Mouse (Mus musculus): ENCODE measurements at regions not wholly inside any gene's neighbourhood (a gene's known extent, or its start where the extent isn't known, plus 50 kb on each side); places are given as distances from the start of the nearest gene placed in this dataset.
A peak's percentile ranks its signal among the peaks of the same experiment; 100 is the strongest.

GRCm38 (mm10) chr9:86011661-86012060, 169.5 kb downstream of the Tpbg start:
- Histone ChIP-seq H3K27ac (no peak overlapping the region), H3K4me1 (no peaks in the 10 kb centered on the region), H3K9ac (no peak overlapping the region), H3K9me3 (no peaks in the 10 kb centered on the region), H3K27me3 (no peaks in the 10 kb centered on the region), H3K36me3 (no peaks in the 10 kb centered on the region), H3K4me3 (no peak overlapping the region), H3K4me2 (no peak overlapping the region)
- 73% methylated on average over 2 of the region's 2 CpGs for WGBS
- no peak for ATAC-seq (ENCODE audit: borderline replicate concordance, extremely low read depth, low FRiP score, low TSS enrichment)

- no peaks in the 10 kb centered on the region for H3K9me3 ChIP-seq
- no peak for ATAC-seq (ENCODE audit: borderline replicate concordance, extremely low read depth, low FRiP score, low TSS enrichment)
- no peaks in the 10 kb centered on the region for H3K4me1 ChIP-seq
- H3K4me2 ChIP-seq: no peak overlapping the region
- no peaks in the 10 kb centered on the region for H3K36me3 ChIP-seq
- H3K27ac ChIP-seq: no peak overlapping the region
- no peak overlapping the region for H3K9ac ChIP-seq
- H3K4me3 ChIP-seq: no peak overlapping the region
- WGBS: 64% methylated on average over 4 of the region's 4 CpGs
- no peaks in the 10 kb centered on the region for H3K27me3 ChIP-seq
Observed at GRCm38 (mm10) chr9:86015841-86016240, 173.7 kb downstream of the Tpbg start.

- Histone ChIP-seq H3K9ac (no peak overlapping the region), H3K4me1 (no peaks in the 10 kb centered on the region), H3K4me2 (no peak overlapping the region), H3K4me3 (no peak overlapping the region), H3K27ac (no peak overlapping the region), H3K36me3 (no peaks in the 10 kb centered on the region), H3K9me3 (no peaks in the 10 kb centered on the region), H3K27me3 (no peaks in the 10 kb centered on the region)
- WGBS: 83% methylated on average over 6 of the region's 6 CpGs
- no peak for ATAC-seq (ENCODE audit: borderline replicate concordance, extremely low read depth, low FRiP score, low TSS enrichment)
Observed at GRCm38 (mm10) chr9:86020133-86020532, 178.0 kb downstream of the Tpbg start.

- Histone ChIP-seq H3K9me3 (no peaks in the 10 kb centered on the region), H3K4me1 (no peaks in the 10 kb centered on the region), H3K27me3 (no peaks in the 10 kb centered on the region), H3K36me3 (no peaks in the 10 kb centered on the region), H3K4me2 (no peak overlapping the region), H3K9ac (no peak overlapping the region), H3K4me3 (no peak overlapping the region), H3K27ac (no peak overlapping the region)
- WGBS: 77% methylated on average over 4 of the region's 4 CpGs
- no peak for ATAC-seq (ENCODE audit: borderline replicate concordance, extremely low read depth, low FRiP score, low TSS enrichment)
Observed at GRCm38 (mm10) chr9:86020765-86021164, 178.6 kb downstream of the Tpbg start.

- H3K9me3 ChIP-seq: no peaks in the 10 kb centered on the region
- no peak overlapping the region for H3K4me2 ChIP-seq
- no peaks in the 10 kb centered on the region for H3K27me3 ChIP-seq
- H3K4me1 ChIP-seq: no peaks in the 10 kb centered on the region
- no peak overlapping the region for H3K27ac ChIP-seq
- H3K36me3 ChIP-seq: no peaks in the 10 kb centered on the region
- WGBS: 56% methylated on average over 5 of the region's 5 CpGs
- H3K4me3 ChIP-seq: no peak overlapping the region
- ATAC-seq (ENCODE audit: borderline replicate concordance, extremely low read depth, low FRiP score, low TSS enrichment): no peak
- no peak overlapping the region for H3K9ac ChIP-seq
Observed at GRCm38 (mm10) chr9:86030738-86031137, 188.6 kb downstream of the Tpbg start.

GRCm38 (mm10) chr9:86044098-86044497, 201.9 kb downstream of the Tpbg start:
- Histone ChIP-seq H3K27me3 (no peaks in the 10 kb centered on the region), H3K27ac (no peak overlapping the region), H3K4me1 (0 out of 2 replicates have a peak, but pooled peaks cover 3% of the 10 kb centered on the region), H3K9me3 (no peaks in the 10 kb centered on the region), H3K4me3 (no peak overlapping the region), H3K9ac (no peak overlapping the region), H3K4me2 (no peak overlapping the region), H3K36me3 (no peaks in the 10 kb centered on the region)
- ATAC-seq (ENCODE audit: borderline replicate concordance, extremely low read depth, low FRiP score, low TSS enrichment): peak; percentile 52; the same call in 1 of the 2 replicates
- WGBS: 23% methylated on average over 4 of the region's 4 CpGs

GRCm38 (mm10) chr9:86058116-86058515, 215.9 kb downstream of the Tpbg start:
- H3K4me1 ChIP-seq: peaks cover 18% of the 10 kb centered on the region; the same call in 1 of the 2 replicates
- ATAC-seq (ENCODE audit: borderline replicate concordance, extremely low read depth, low FRiP score, low TSS enrichment): no peak
- no peak overlapping the region for H3K4me3 ChIP-seq
- no peak overlapping the region for H3K9ac ChIP-seq
- no peaks in the 10 kb centered on the region for H3K9me3 ChIP-seq
- no peaks in the 10 kb centered on the region for H3K27me3 ChIP-seq
- no peak overlapping the region for H3K27ac ChIP-seq
- H3K36me3 ChIP-seq: no peaks in the 10 kb centered on the region
- 79% methylated on average over 4 of the region's 4 CpGs for WGBS
- no peak overlapping the region for H3K4me2 ChIP-seq

- Histone ChIP-seq H3K9ac (no peak overlapping the region), H3K4me1 (peaks cover 18% of the 10 kb centered on the region; the same call in 1 of the 2 replicates), H3K36me3 (no peaks in the 10 kb centered on the region), H3K27me3 (no peaks in the 10 kb centered on the region), H3K9me3 (no peaks in the 10 kb centered on the region), H3K4me3 (no peak overlapping the region), H3K4me2 (no peak overlapping the region), H3K27ac (no peak overlapping the region)
- ATAC-seq (ENCODE audit: borderline replicate concordance, extremely low read depth, low FRiP score, low TSS enrichment): peak; percentile 31; the same call in 1 of the 2 replicates
- WGBS: 22% methylated on average over 6 of the region's 6 CpGs
Observed at GRCm38 (mm10) chr9:86060049-86060448, 217.9 kb downstream of the Tpbg start.

GRCm38 (mm10) chr9:86061230-86061629, 219.1 kb downstream of the Tpbg start:
- H3K36me3 ChIP-seq: no peaks in the 10 kb centered on the region
- 59% methylated on average over 4 of the region's 4 CpGs for WGBS
- ATAC-seq (ENCODE audit: borderline replicate concordance, extremely low read depth, low FRiP score, low TSS enrichment): no peak

GRCm38 (mm10) chr9:86079275-86079674, 237.1 kb downstream of the Tpbg start:
- H3K4me3 ChIP-seq: no peak overlapping the region
- H3K27ac ChIP-seq: no peak overlapping the region
- H3K9ac ChIP-seq: no peak overlapping the region
- no peaks in the 10 kb centered on the region for H3K4me1 ChIP-seq
- H3K4me2 ChIP-seq: no peak overlapping the region
- no peak for ATAC-seq (ENCODE audit: borderline replicate concordance, extremely low read depth, low FRiP score, low TSS enrichment)
- H3K9me3 ChIP-seq: no peaks in the 10 kb centered on the region
- H3K36me3 ChIP-seq: no peaks in the 10 kb centered on the region
- H3K27me3 ChIP-seq: no peaks in the 10 kb centered on the region

More at GRCm38 (mm10) chr9:86061230-86061629, 219.1 kb downstream of the Tpbg start:
- Histone ChIP-seq H3K27ac (no peak overlapping the region), H3K9me3 (no peaks in the 10 kb centered on the region), H3K9ac (no peak overlapping the region), H3K4me1 (peaks cover 18% of the 10 kb centered on the region; the same call in 1 of the 2 replicates), H3K4me3 (no peak overlapping the region), H3K4me2 (no peak overlapping the region), H3K27me3 (no peaks in the 10 kb centered on the region)

- WGBS: 59% methylated on average over 6 of the region's 6 CpGs
- Histone ChIP-seq H3K9me3 (no peaks in the 10 kb centered on the region), H3K4me1 (no peaks in the 10 kb centered on the region), H3K36me3 (no peaks in the 10 kb centered on the region), H3K4me2 (no peak overlapping the region), H3K27me3 (no peaks in the 10 kb centered on the region), H3K9ac (no peak overlapping the region), H3K27ac (no peak overlapping the region), H3K4me3 (no peak overlapping the region)
- ATAC-seq (ENCODE audit: borderline replicate concordance, extremely low read depth, low FRiP score, low TSS enrichment): no peak
Observed at GRCm38 (mm10) chr9:86081873-86082272, 239.7 kb downstream of the Tpbg start.

- no peak for ATAC-seq (ENCODE audit: borderline replicate concordance, extremely low read depth, low FRiP score, low TSS enrichment)
Observed at GRCm38 (mm10) chr9:86092998-86093397, 250.8 kb downstream of the Tpbg start.

GRCm38 (mm10) chr9:86095460-86095859, 253.3 kb downstream of the Tpbg start:
- H3K4me1 ChIP-seq: no peaks in the 10 kb centered on the region
- no peaks in the 10 kb centered on the region for H3K27me3 ChIP-seq
- no peak for ATAC-seq (ENCODE audit: borderline replicate concordance, extremely low read depth, low FRiP score, low TSS enrichment)

More at GRCm38 (mm10) chr9:86092998-86093397, 250.8 kb downstream of the Tpbg start:
- H3K9me3 ChIP-seq: no peaks in the 10 kb centered on the region
- no peaks in the 10 kb centered on the region for H3K36me3 ChIP-seq
- H3K4me2 ChIP-seq: no peak overlapping the region
- no peak overlapping the region for H3K9ac ChIP-seq
- no peak overlapping the region for H3K27ac ChIP-seq
- no peak overlapping the region for H3K4me3 ChIP-seq
- no peaks in the 10 kb centered on the region for H3K27me3 ChIP-seq
- no peaks in the 10 kb centered on the region for H3K4me1 ChIP-seq

More at GRCm38 (mm10) chr9:86095460-86095859, 253.3 kb downstream of the Tpbg start:
- Histone ChIP-seq H3K9me3 (no peaks in the 10 kb centered on the region), H3K4me2 (no peak overlapping the region), H3K27ac (no peak overlapping the region), H3K36me3 (no peaks in the 10 kb centered on the region), H3K4me3 (no peak overlapping the region), H3K9ac (no peak overlapping the region)
- WGBS: 54% methylated on average over 2 of the region's 2 CpGs
